Mouse (Mus musculus) neural tube, embryonic 14.5 days (tissue): ENCODE measurements around the gene Timp3. TPM values are rescaled to one million over a fixed set of nuclear protein-coding genes. Genes with fewer than 3 reads are reported as not detected.

Source experiments
- ATAC-seq: fragments of 200-750 bp; cut with Nextera tagmentation; 2 replicates; pipeline ENCODE4 v1.8.0; 2017; ENCODE audit warnings: low read depth, mild to moderate bottlenecking, moderate TSS enrichment, moderate library complexity
- H3K27ac ChIP-seq: fragments of 300-500 bp; sonication (generic); 2 replicates; pipeline ENCODE4 v1.5.1; 2014; ENCODE audit warnings: low read depth, mild to moderate bottlenecking, control low read depth, low read length, moderate library complexity, mixed read lengths
- H3K27me3 ChIP-seq: fragments of 300-500 bp; sonication (generic); 2 replicates; pipeline ENCODE4 v1.6.1; 2014; ENCODE audit warnings: low read length; ENCODE audit not compliant: control insufficient read depth, insufficient read depth
- H3K36me3 ChIP-seq: fragments of 300-500 bp; sonication (generic); 2 replicates; pipeline ENCODE4 v1.6.1; 2014; ENCODE audit warnings: low read length, mixed read lengths; ENCODE audit not compliant: control insufficient read depth, insufficient read depth
- H3K4me1 ChIP-seq: fragments of 300-500 bp; sonication (generic); 2 replicates; pipeline ENCODE4 v1.6.1; 2014; ENCODE audit warnings: low read length; ENCODE audit not compliant: control insufficient read depth, insufficient read depth
- H3K4me2 ChIP-seq: fragments of 300-500 bp; sonication (generic); 2 replicates; pipeline ENCODE4 v1.6.1; 2014; ENCODE audit warnings: mild to moderate bottlenecking, low read depth, low read length, control low read depth
- H3K4me3 ChIP-seq: fragments of 300-500 bp; sonication (generic); 2 replicates; pipeline ENCODE4 v1.5.1; 2014; ENCODE audit warnings: low read depth, low read length, control low read depth, mixed read lengths
- H3K9ac ChIP-seq: fragments of 300-500 bp; sonication (generic); replicated peaks from 2 replicates; pipeline ENCODE4 v1.6.1; 2014; ENCODE audit warnings: low read depth, mild to moderate bottlenecking, control low read depth, low read length, mixed read lengths
- H3K9me3 ChIP-seq: fragments of 300-500 bp; sonication (generic); 2 replicates; pipeline ENCODE4 v1.6.1; 2016; ENCODE audit warnings: low read length; ENCODE audit not compliant: control insufficient read depth
- WGBS: fragments of 180-500 bp; shearing (Covaris S2); extraction: QIAGEN DNeasy Blood & Tissue Kit; methylation state at CpG from one replicate; pipeline ENCODE4 v1.1.7; 2014; 5-methylcytosine and 5-hydroxymethylcytosine counted together
- polyA plus RNA-seq: library from polyadenylated mRNA; unstranded; fragments of >200 nt; fragmentation: Nextera tagmentation; extraction: Ambion mirVana; gene quantifications from 2 replicates; pipeline ENCODE4 v1.2.1, GENCODE M21; 2014

Timp3 gene
- polyA plus RNA-seq, 1 experiment from 2014 or later = 45.0 TPM

- no peak overlapping the region for H3K4me2 ChIP-seq
- H3K27ac ChIP-seq = no peak overlapping the region
- no peaks in the 10 kb centered on the region for H3K9me3 ChIP-seq
- no peak overlapping the region for H3K9ac ChIP-seq
- no peaks in the 10 kb centered on the region for H3K36me3 ChIP-seq
- no peak overlapping the region for H3K4me3 ChIP-seq
- WGBS = 48% methylated on average over 7 of the region's 7 CpGs
- ATAC-seq = peak; percentile 50; the same call in 1 of the 2 replicates
- no peaks in the 10 kb centered on the region for H3K4me1 ChIP-seq
- H3K27me3 ChIP-seq = no peaks in the 10 kb centered on the region
Measured at GRCm38 (mm10) chr10:86317633-86318032, 17.5 kb downstream of the Timp3 start.

- H3K9ac ChIP-seq = no peak overlapping the region
- 73% methylated on average over 5 of the region's 5 CpGs for WGBS
- H3K4me1 ChIP-seq = no peaks in the 10 kb centered on the region
- H3K27me3 ChIP-seq = no peaks in the 10 kb centered on the region
- no peak overlapping the region for H3K27ac ChIP-seq
- no peak overlapping the region for H3K4me2 ChIP-seq
- no peaks in the 10 kb centered on the region for H3K36me3 ChIP-seq
- H3K4me3 ChIP-seq = no peak overlapping the region
- H3K9me3 ChIP-seq = no peaks in the 10 kb centered on the region
- ATAC-seq = no peak
Measured at GRCm38 (mm10) chr10:86318552-86319140, 18.5 kb downstream of the Timp3 start.

- Histone ChIP-seq H3K4me3 (no peak overlapping the region), H3K9me3 (no peaks in the 10 kb centered on the region), H3K9ac (no peak overlapping the region), H3K4me2 (no peak overlapping the region), H3K27me3 (no peaks in the 10 kb centered on the region), H3K36me3 (no peaks in the 10 kb centered on the region), H3K4me1 (no peaks in the 10 kb centered on the region), H3K27ac (no peak overlapping the region)
- ATAC-seq = no peak
- WGBS = 13% methylated on average over 3 of the region's 3 CpGs
Measured at GRCm38 (mm10) chr10:86319526-86319925, 19.4 kb downstream of the Timp3 start.

- H3K27me3 ChIP-seq = no peaks in the 10 kb centered on the region
- no peak overlapping the region for H3K4me2 ChIP-seq
- no peak overlapping the region for H3K27ac ChIP-seq
- no peak overlapping the region for H3K4me3 ChIP-seq
- WGBS = 84% methylated on average over 5 of the region's 5 CpGs
- no peaks in the 10 kb centered on the region for H3K36me3 ChIP-seq
- ATAC-seq = no peak
- no peak overlapping the region for H3K9ac ChIP-seq
- H3K4me1 ChIP-seq = no peaks in the 10 kb centered on the region
- no peaks in the 10 kb centered on the region for H3K9me3 ChIP-seq
Measured at GRCm38 (mm10) chr10:86320204-86320603, 20.0 kb downstream of the Timp3 start.

GRCm38 (mm10) chr10:86321194-86321593, 21.0 kb downstream of the Timp3 start:
- H3K9ac ChIP-seq = no peak overlapping the region
- no peak for ATAC-seq
- WGBS = 86% methylated on average over 8 of the region's 8 CpGs

GRCm38 (mm10) chr10:86322006-86322405, 21.8 kb downstream of the Timp3 start:
- Histone ChIP-seq H3K4me3 (no peak overlapping the region), H3K27ac (no peak overlapping the region), H3K27me3 (no peaks in the 10 kb centered on the region), H3K36me3 (no peaks in the 10 kb centered on the region), H3K9me3 (no peaks in the 10 kb centered on the region), H3K4me2 (no peak overlapping the region), H3K4me1 (no peaks in the 10 kb centered on the region), H3K9ac (no peak overlapping the region)
- 52% methylated on average over 1 of the region's 1 CpGs for WGBS
- no peak for ATAC-seq

More at GRCm38 (mm10) chr10:86321194-86321593, 21.0 kb downstream of the Timp3 start:
- Histone ChIP-seq H3K4me2 (no peak overlapping the region), H3K9me3 (no peaks in the 10 kb centered on the region), H3K4me3 (no peak overlapping the region), H3K36me3 (no peaks in the 10 kb centered on the region), H3K27me3 (no peaks in the 10 kb centered on the region), H3K4me1 (no peaks in the 10 kb centered on the region), H3K27ac (no peak overlapping the region)

- no peaks in the 10 kb centered on the region for H3K9me3 ChIP-seq
- no peak overlapping the region for H3K4me3 ChIP-seq
- H3K36me3 ChIP-seq = no peaks in the 10 kb centered on the region
- no peaks in the 10 kb centered on the region for H3K27me3 ChIP-seq
- no peak overlapping the region for H3K9ac ChIP-seq
- H3K27ac ChIP-seq = no peak overlapping the region
- no peak overlapping the region for H3K4me2 ChIP-seq
- no peaks in the 10 kb centered on the region for H3K4me1 ChIP-seq
- ATAC-seq = no peak
- 79% methylated on average over 4 of the region's 4 CpGs for WGBS
Measured at GRCm38 (mm10) chr10:86323275-86323994, 23.3 kb downstream of the Timp3 start.

- no peak overlapping the region for H3K4me2 ChIP-seq
- H3K27me3 ChIP-seq = no peaks in the 10 kb centered on the region
- ATAC-seq = no peak
- no peaks in the 10 kb centered on the region for H3K9me3 ChIP-seq
- no peaks in the 10 kb centered on the region for H3K36me3 ChIP-seq
- H3K27ac ChIP-seq = no peak overlapping the region
- H3K9ac ChIP-seq = no peak overlapping the region
- no peaks in the 10 kb centered on the region for H3K4me1 ChIP-seq
- no peak overlapping the region for H3K4me3 ChIP-seq
- WGBS = 58% methylated on average over 5 of the region's 6 CpGs
Measured at GRCm38 (mm10) chr10:86325272-86325671, 25.1 kb downstream of the Timp3 start.

GRCm38 (mm10) chr10:86328143-86328542, 28.0 kb downstream of the Timp3 start:
- Histone ChIP-seq H3K4me1 (peaks cover 3% of the 10 kb centered on the region; the same call in 1 of the 2 replicates), H3K36me3 (no peaks in the 10 kb centered on the region), H3K9ac (no peak overlapping the region), H3K27ac (no peak overlapping the region), H3K4me2 (no peak overlapping the region), H3K27me3 (no peaks in the 10 kb centered on the region), H3K9me3 (no peaks in the 10 kb centered on the region), H3K4me3 (no peak overlapping the region)
- 90% methylated on average over 4 of the region's 4 CpGs for WGBS
- no peak for ATAC-seq
